In the genomic region with DNA sequence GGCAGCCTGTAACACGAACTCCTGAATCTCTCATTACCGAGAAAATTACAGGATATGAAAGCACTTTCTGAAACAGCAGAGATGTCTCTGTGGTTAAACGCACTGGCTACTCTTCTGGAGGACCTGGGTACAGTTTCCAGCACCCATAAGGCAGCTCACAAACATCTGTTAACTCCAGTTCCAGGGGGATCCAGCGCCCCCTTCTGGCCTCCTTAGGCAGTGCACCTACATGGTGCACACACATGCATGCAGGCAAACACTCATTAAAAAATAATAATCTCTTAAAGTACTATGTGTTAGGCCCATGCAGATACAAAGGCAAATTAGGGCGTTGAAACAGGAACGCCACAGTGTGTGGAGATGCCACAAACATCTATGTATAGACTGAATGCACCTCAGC, we compare ENCODE assay signal across 17 mouse cellular contexts. TPM values are rescaled to one million over a fixed set of nuclear protein-coding genes. Genes with fewer than 3 reads are reported as not detected.
DNase-seq lines count a peak whose midpoint lies in the region; ATAC-seq and TF ChIP-seq lines count a peak whose summit lies in the region.
"Had no signal": no experiment of that assay in that cellular context is flagged by ENCODE, and none has a peak within 500 bp of the region (broad histone marks: within the 10 kb centered on the region; RNA-seq: fewer than 3 reads in every experiment).

No protein-coding gene starts in this region.

- no peak for DNase-seq in layer of hippocampus, adult 2 months (ENCODE audit: low spot score in 2 of 2)
- DNase-seq in layer of hippocampus, adult 9-11 months = no peak
- no peak for DNase-seq in lung, embryonic 14.5 days
- no peak for DNase-seq in lung, adult 18-20 months
- no peak for DNase-seq in lung, adult 2 months
- DNase-seq: adrenal gland, adult 2 months; adrenal gland, postnatal 25 days; cerebellum, adult 2 months; forebrain, postnatal 0 days; gastrocnemius, adult 2 months; gastrocnemius, postnatal 25 days had no signal

- 87% methylated on average over 6 of the region's 6 CpGs for whole genome bisulfite sequencing in lung, embryonic 14.5 days
- 87% methylated on average over 6 of the region's 6 CpGs for WGBS in small intestine, adult 2 months
- WGBS in lung, adult 2 months = 86% methylated on average over 6 of the region's 6 CpGs

- H3K4me1 ChIP-seq in lung, embryonic 14.5 days (ENCODE audit: insufficient read depth) = no peaks in the 10 kb centered on the region
- peaks cover 3% of the 10 kb centered on the region for H3K4me1 ChIP-seq in ES-Bruce4 (ENCODE audit: control insufficient read depth, insufficient read depth, low read length)
- H3K4me1 ChIP-seq in small intestine, adult 2 months (ENCODE audit: control insufficient read depth, insufficient read depth, insufficient read length, low read length) = no peaks in the 10 kb centered on the region
- no peaks in the 10 kb centered on the region for H3K4me1 ChIP-seq in lung, adult 2 months (ENCODE audit: control insufficient read depth, insufficient read depth, low read length)
- H3K4me1 ChIP-seq: forebrain, embryonic 13.5 days; heart, embryonic 12.5 days; hindbrain, embryonic 15.5 days had no signal

- no peak for TF ChIP-seq POLR2A in ES-Bruce4 (IDR thresholded peaks at IDR 0.05; ENCODE audit: insufficient read depth, low read length)
- TF ChIP-seq POLR2A in small intestine, adult 2 months (IDR thresholded peaks at IDR 0.05; ENCODE audit: low read depth, low read length) = no peak
- TF ChIP-seq POLR2A in lung, adult 2 months (IDR thresholded peaks at IDR 0.05; ENCODE audit: borderline replicate concordance, extremely low read depth, low read depth, low read length) = no peak

- TF ChIP-seq CTCF in layer of hippocampus, adult 2 months (conservative IDR thresholded peaks at IDR 0.05) = peak; percentile 47
- peak; percentile 13; the same call in 1 of the 2 replicates for TF ChIP-seq CTCF in lung, embryonic 14.5 days (IDR thresholded peaks at IDR 0.05; ENCODE audit: low read depth)
- peak; percentile 13 for TF ChIP-seq CTCF in ES-Bruce4 (IDR thresholded peaks at IDR 0.05; ENCODE audit: low read depth, low read length)
- TF ChIP-seq CTCF in small intestine, adult 2 months (IDR thresholded peaks at IDR 0.05; ENCODE audit: extremely low read depth, insufficient read length, insufficient replicate concordance, low read depth, low read length) = peak; percentile 33; the same call in 1 of the 2 replicates
- no peak for TF ChIP-seq CTCF in lung, adult 2 months (IDR thresholded peaks at IDR 0.05; ENCODE audit: insufficient read depth, low read length)

- TF ChIP-seq EP300 in ES-Bruce4 (IDR thresholded peaks at IDR 0.05; ENCODE audit: insufficient read depth, low read depth, low read length) = no peak

- peaks cover 4% of the 10 kb centered on the region; the same call in 1 of the 2 replicates for H3K9me3 ChIP-seq in lung, embryonic 14.5 days (ENCODE audit: low read depth, low read length)
- H3K9me3 ChIP-seq in ES-Bruce4 (replicated peaks; ENCODE audit: control insufficient read depth, insufficient read depth, low read length, poor library complexity, severe bottlenecking) = peaks cover 6% of the 10 kb centered on the region
- H3K9me3 ChIP-seq: hindbrain, embryonic 15.5 days had no signal

- no peak for ATAC-seq in lung, embryonic 14.5 days (ENCODE audit: insufficient read depth)
- ATAC-seq: forebrain, embryonic 13.5 days; forebrain, postnatal 0 days had no signal

- H3K27ac ChIP-seq in layer of hippocampus, adult 2 months = no peak overlapping the region
- H3K27ac ChIP-seq in lung, embryonic 14.5 days (ENCODE audit: low read depth) = no peak overlapping the region
- no peak overlapping the region for H3K27ac ChIP-seq in ES-Bruce4 (ENCODE audit: insufficient read depth, low read length)
- H3K27ac ChIP-seq in small intestine, adult 2 months (ENCODE audit: insufficient read depth, low read depth, low read length) = no peak overlapping the region
- H3K27ac ChIP-seq: embryonic facial prominence, embryonic 10.5 days; forebrain, embryonic 13.5 days; gastrocnemius, adult 2 months; hindbrain, embryonic 15.5 days had no signal

- no peak overlapping the region for H3K4me2 ChIP-seq in lung, embryonic 14.5 days
- H3K4me2 ChIP-seq: forebrain, embryonic 13.5 days; heart, embryonic 12.5 days; hindbrain, embryonic 15.5 days had no signal

- H3K4me3 ChIP-seq in layer of hippocampus, adult 2 months = no peak overlapping the region
- H3K4me3 ChIP-seq in lung, embryonic 14.5 days (ENCODE audit: low read depth, low read length) = no peak overlapping the region
- H3K4me3 ChIP-seq in ES-Bruce4 (ENCODE audit: low read depth, low read length) = no peak overlapping the region
- no peak overlapping the region for H3K4me3 ChIP-seq in small intestine, adult 2 months (ENCODE audit: low read depth, low read length)
- H3K4me3 ChIP-seq in lung, adult 2 months (replicated peaks; ENCODE audit: extremely low read depth, low read depth, low read length) = no peak overlapping the region
- H3K4me3 ChIP-seq: embryonic facial prominence, embryonic 10.5 days; forebrain, embryonic 13.5 days; gastrocnemius, adult 2 months; heart, embryonic 12.5 days; hindbrain, embryonic 15.5 days had no signal

- no peak overlapping the region for H3K9ac ChIP-seq in lung, embryonic 14.5 days
- H3K9ac ChIP-seq in ES-Bruce4 (ENCODE audit: low read depth, poor library complexity, severe bottlenecking) = no peak overlapping the region
- H3K9ac ChIP-seq: forebrain, embryonic 13.5 days; forebrain, postnatal 0 days; heart, embryonic 12.5 days; hindbrain, embryonic 15.5 days had no signal

- H3K36me3 ChIP-seq in lung, embryonic 14.5 days (ENCODE audit: insufficient read depth) = no peaks in the 10 kb centered on the region
- H3K36me3 ChIP-seq in ES-Bruce4 (ENCODE audit: control insufficient read depth, insufficient read depth, low read length, poor library complexity, severe bottlenecking) = no peaks in the 10 kb centered on the region
- no peaks in the 10 kb centered on the region for H3K36me3 ChIP-seq in small intestine, adult 2 months (ENCODE audit: control insufficient read depth, insufficient read depth, low read length)
- H3K36me3 ChIP-seq: embryonic facial prominence, embryonic 10.5 days; heart, embryonic 12.5 days; hindbrain, embryonic 15.5 days had no signal

- H3K27me3 ChIP-seq in lung, embryonic 14.5 days (ENCODE audit: insufficient read depth, low read length) = no peaks in the 10 kb centered on the region
- H3K27me3 ChIP-seq in ES-Bruce4 (ENCODE audit: control insufficient read depth, insufficient read depth, low read length, poor library complexity, severe bottlenecking) = no peaks in the 10 kb centered on the region
- H3K27me3 ChIP-seq in small intestine, adult 2 months (ENCODE audit: control insufficient read depth, insufficient read depth, low read length) = no peaks in the 10 kb centered on the region
- H3K27me3 ChIP-seq: forebrain, embryonic 13.5 days; heart, embryonic 12.5 days; hindbrain, embryonic 15.5 days had no signal

RNA-seq across cellular contexts. Expression of gene B3glct, which starts 16.6 kb away (rescaled TPM):
- 10 to 100 TPM; 10.7 to 11.9 TPM for total RNA-seq in layer of hippocampus, adult 2 months (2021)
- 19.1 and 19.2 TPM in 2 replicates for polyA plus RNA-seq in lung, embryonic 14.5 days (2014; fragmentation: Nextera tagmentation; extraction: Ambion mirVana)
- polyA plus RNA-seq in ES-Bruce4 (2011; ENCODE audit: insufficient read depth, insufficient read length, low read depth, missing spikeins) = 14.2 and 18.5 TPM in 2 replicates
- polyA plus RNA-seq in small intestine, adult 2 months (2012; rRNA removed) = 3.5 and 4.8 TPM in 2 replicates
- polyA plus RNA-seq in lung, adult 2 months (2012; rRNA removed) = 3.9 and 5.1 TPM in 2 replicates

RNA-seq across cellular contexts. Expression of gene Hsph1, which starts 25.3 kb away (rescaled TPM):
- total RNA-seq in layer of hippocampus, adult 2 months (2021) = 100 to 1,000 TPM; 337 to 340 TPM
- polyA plus RNA-seq in lung, embryonic 14.5 days (2014; fragmentation: Nextera tagmentation; extraction: Ambion mirVana) = 57.0 and 57.4 TPM in 2 replicates
- polyA plus RNA-seq in ES-Bruce4 (2011; ENCODE audit: insufficient read depth, insufficient read length, low read depth, missing spikeins) = 154 and 163 TPM in 2 replicates
- polyA plus RNA-seq in small intestine, adult 2 months (2012; rRNA removed) = 4.1 and 6.6 TPM in 2 replicates
- polyA plus RNA-seq in lung, adult 2 months (2012; rRNA removed) = 7.3 and 7.7 TPM in 2 replicates
